Mouse (Mus musculus) left cerebral cortex, adult 8-10 months (tissue): ENCODE data around the gene Cox5a. TPM values are rescaled to one million over a fixed set of nuclear protein-coding genes. Genes with fewer than 3 reads are reported as not detected.

ENCODE experiments used
- DNase-seq, 2 experiments: peaks; one replicate each; pipeline ENCODE4 v3.0.0; 2022; ENCODE audit warnings: low spot score in 2 of 2
- total RNA-seq, 4 experiments: library from RNA; stranded (reverse); gene quantifications; 2 replicates each; pipeline ENCODE4 v1.2.4; 2022

Gene Cox5a
- total RNA-seq, 4 experiments from 2014 or later, result 378 to 411 (median 394) TPM

DNA sequence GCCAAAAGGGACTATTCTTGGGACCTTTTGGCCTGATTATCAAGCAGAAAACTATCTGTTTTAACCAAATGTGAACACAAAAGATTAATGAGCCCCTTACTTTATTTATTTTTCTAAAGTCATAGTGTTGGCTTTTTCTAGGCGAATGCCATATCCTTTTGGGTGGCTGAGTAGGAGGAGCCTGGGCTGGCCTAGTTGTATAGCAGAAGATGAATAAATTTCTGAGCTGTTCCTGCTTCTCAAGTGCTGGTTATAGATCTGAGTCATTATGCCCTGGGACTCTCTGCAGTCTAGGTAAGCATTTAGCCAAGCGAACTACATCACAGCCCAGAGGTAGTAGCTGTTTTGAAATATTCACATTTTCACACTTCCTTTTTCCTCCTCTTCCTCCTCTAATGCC lies 4.4 kb downstream of the Cox5a start:
- DNase-seq, result no peak

DNA sequence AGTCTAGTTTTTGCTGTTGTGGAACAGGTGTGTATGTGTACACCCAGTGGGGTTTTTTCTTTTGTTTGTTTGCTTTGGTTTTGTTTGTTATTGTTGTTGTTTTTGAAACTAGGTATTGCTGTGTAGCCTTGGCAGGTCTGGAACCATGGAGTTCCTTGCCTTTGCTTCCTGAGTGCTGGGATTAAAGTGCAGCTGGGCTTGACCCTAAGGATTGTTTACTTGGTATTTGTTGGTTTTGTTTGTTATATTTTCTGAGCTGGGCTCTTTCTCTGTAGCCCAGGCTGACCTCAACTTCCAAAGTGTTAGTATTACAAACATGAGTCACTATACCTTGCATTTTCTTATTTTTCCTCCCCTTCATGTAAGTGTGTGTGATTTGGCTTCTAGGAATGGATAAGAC lies 5.4 kb downstream of the Cox5a start:
- DNase-seq, result no peak

DNA sequence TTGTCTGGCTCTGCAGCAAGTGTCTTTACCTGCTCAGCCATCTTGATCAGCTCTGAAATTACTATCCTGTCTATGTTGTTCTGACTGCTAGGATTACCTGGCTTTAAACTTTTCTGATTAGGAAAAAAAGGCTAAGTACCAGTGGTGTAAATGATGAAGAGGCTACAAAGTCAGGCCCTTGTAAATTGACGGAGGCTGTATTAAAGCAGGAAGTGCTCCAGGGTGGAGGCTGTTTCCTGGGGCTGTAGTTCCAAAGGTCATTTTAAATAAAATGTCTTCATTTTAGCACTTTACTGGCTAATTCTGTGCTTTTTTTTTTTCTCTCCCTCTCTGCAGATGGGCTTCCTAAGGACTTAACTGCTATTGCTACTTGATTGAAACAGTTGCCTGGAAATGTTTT lies 10.9 kb downstream of the Cox5a start:
- DNase-seq, result no peak

DNA sequence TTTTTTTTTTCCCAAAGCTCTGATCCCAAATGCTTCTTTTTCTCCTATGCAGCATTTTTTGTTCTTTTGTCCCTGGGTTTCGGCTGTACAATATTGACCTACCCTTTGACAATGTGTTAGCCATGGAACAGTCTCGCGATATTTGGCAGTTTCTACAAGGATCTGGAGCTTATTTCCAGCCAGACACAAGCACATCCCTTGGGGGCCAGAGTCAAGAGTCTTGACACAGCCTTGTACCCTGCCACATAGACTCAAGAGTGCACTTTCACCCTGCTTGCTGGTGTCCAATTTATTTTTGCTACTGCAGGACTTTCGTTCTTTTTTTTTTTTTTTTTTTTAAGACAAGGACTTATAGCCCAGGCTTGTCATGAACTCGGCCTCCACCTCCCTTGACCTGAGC lies 15.3 kb downstream of the Cox5a start:
- DNase-seq, result no peak

DNA sequence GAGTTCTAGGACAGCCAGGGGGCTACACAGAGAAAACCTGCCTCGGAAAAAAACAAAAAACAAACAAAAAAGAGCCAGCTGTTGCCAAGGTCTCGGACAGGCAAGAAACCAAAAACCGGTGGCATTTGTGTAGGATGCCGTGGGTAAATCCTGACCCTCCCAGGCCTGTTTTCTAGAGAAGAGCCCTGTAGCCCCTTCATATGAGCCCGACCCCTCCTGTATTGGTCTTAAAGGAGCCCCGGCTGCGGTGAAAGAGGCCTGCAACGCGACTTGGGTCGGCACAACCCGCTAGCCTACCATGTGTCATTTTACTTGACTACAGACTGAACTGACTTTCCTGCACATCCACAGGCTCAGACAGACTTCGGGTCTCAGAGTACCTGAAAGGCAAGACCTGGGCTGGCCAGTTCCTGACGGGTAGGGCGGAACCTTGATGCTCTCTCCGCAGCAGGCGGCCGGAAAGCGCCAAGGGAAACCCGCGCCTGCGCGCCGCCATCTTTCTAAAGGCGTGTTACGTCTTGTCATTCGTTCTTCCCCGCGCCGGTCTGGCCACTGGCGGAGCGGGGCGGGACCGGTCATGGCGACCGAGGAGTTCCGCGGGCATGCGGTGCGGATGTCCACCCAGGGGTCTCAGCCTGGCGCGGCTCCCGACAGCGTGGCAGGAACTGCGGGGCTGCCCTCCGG lies 16.1 kb downstream of the Cox5a start, which contains the start of gene Fam219b:
Fam219b (plus strand) TSS at position 485 of the 684 bp plus-strand sequence.
- DNase-seq, result peak; percentile 82 to 89

DNA sequence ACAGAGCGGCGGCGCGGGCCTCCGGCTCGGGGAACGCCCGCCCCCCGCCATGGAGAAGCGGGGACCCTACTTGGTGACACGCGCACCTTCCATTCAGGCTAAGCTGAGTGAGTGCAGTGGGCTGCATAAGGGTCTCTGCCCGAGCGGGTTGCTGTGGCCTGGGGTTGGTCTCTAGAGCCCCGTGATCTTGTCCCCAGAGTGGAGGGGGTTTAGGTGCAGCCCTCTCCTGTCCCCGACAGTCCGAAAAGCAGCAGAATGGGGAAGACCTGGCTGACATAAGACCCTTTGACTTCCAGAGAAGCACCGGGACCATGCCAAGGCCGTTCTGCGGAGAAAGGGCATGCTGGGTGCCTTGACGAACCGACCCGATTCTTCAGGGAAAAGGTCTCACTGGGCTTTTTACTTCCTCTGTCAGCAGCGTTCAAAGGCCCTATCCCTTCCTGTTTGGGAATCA lies 16.7 kb downstream of the Cox5a start:
- no peak for DNase-seq

DNA sequence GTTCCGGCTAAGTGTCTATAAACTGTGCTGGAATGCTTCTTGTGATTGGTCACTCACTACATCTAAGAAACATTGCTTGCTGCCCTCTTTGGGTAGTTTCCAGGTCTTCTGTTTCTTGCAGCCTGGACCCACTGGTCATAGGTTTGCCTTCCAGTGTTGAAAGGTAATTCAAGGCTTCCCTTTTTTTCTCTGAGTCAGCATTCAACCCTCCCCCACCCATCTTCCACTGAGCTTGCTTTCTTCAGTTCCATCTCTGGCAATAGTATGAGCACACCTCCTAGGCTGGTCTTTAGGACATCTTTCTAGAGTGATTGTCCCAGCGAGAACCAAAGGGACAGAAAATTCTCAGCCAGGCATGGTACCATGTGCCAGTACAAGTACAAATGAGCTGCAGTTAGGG lies 18.5 kb downstream of the Cox5a start:
- no peak for DNase-seq

DNA sequence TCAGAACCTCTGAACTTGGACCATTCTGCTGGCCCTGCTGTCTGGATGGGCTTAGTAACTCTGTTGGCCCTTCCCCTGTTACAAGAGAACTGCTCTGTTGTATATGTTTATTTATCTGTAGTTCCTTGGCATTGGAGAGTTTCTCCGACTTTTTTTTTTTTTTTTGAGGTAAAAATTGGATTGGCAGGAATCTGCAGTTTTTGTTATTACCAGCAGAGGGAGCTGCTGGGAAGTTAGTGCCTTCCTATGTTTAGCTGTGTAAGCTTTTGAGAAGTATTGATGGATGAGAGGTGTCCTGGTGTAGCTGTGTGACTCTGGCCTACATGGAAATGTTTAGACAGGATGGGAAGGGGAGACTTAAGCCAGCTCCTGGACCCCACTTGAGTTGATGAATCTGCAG lies 20.2 kb downstream of the Cox5a start:
- DNase-seq, result no peak

DNA sequence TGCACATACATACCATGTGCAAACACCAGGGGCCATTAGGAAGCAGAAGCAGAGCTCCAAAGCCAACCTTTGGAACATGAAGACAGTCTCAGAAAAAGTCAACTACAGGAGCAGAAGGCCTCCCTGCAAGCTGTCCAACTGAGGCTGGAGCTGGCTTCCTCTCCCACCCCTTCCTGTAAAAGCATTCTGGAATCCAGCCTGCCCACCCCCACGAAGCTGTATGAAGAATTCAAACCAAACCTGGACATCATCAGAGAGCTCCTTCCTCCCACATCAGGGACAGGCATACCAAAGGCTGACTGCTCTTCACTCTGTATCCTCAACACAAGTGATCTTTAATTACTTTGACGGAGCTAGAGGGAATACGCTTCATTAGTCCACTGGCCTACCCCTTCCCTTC lies 22.9 kb downstream of the Cox5a start:
- no peak for DNase-seq

DNA sequence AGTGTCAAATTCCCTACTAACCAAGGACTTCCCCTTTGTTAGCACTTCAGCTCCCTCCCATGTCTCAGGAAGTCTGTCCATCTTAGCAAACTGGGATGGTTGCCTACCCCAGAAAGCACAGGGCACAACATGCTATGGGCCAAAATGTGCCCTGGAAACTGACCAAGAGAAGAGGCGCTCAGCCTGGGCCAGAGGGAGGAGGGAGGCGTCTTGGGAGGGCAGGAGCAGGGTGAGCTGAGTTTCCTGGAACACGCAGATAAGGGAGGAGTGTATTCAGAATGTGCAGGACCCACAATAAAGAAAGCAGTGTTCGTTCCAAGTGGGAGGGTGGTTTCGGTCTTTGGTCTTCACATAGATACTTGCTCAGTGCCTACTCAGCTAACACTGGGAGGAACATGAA lies 26.2 kb downstream of the Cox5a start:
- no peak for DNase-seq

DNA sequence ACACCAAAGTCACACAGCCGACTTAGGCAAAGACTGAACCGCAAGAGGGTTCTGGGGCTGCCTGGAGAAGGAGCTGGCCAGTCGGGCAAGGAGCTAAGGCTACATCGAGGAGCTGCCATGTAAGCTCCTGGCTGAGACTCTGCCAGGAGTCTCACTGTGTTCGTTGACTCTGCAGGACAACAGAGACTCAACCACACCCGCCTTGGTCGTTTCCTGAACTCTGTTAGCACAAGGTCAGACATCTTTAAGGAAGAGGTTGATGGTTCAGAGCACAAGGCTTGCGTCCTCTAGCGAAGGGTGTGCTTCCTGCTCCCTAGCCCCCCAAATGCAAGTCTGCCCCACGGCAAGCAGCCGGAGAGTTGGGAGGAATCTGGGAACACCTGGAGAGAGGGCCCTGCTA lies 26.8 kb downstream of the Cox5a start:
- DNase-seq, result no peak

DNA sequence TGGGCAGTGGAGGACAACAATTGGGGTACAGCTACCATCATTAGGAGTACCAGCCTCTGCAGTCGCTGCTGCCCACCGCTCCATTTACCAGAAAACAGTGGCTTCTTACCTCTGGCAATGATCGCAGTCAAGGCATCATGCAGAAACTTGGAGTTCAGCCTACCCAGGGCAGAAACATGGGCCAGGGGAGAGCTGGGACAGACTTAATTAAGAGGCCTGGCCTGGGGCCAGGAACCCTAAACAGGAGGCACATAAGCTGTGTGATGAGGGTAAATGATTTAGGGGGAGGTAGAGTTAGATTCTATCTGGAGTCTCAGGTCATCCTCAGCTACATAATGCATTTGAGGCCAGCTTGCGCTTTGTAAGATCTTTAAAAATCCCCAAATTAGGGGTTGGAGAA lies 28.1 kb downstream of the Cox5a start:
- no peak for DNase-seq

DNA sequence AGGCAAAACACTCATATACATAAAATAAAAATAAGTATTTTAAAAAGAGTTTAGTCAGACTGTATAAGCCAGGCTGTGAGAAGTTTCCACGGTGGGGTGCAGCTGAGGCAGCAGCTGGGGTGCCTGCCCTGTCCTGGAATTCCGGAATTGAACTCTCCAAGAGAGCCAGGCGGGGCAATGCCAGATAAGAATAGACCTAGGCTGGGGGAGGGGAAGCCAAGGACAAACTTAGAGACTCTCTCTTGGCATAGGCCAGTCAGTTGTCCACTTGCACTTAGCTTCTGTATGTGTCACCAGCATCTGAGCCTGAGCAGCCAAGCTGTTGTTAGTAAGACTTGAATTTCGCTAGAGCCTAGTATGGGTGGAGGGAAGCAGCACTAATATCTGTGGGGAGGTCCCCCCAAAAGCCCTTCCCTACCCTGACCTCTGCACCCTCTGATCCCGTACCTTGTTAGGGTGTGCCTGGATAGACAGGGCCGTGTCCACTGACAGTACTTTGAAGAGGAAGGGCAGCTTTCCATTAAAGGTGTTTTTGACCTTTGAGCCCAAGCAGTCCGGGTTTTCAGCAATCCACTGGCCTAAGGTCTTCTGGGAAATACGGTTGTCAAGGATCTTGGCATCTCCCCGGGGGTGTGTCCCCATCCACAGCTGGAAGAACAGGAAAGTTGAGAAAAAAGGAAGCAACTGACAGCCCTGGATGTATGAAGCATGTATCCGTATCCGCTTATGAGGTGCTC lies 29.2 kb downstream of the Cox5a start:
- DNase-seq, result no peak

DNA sequence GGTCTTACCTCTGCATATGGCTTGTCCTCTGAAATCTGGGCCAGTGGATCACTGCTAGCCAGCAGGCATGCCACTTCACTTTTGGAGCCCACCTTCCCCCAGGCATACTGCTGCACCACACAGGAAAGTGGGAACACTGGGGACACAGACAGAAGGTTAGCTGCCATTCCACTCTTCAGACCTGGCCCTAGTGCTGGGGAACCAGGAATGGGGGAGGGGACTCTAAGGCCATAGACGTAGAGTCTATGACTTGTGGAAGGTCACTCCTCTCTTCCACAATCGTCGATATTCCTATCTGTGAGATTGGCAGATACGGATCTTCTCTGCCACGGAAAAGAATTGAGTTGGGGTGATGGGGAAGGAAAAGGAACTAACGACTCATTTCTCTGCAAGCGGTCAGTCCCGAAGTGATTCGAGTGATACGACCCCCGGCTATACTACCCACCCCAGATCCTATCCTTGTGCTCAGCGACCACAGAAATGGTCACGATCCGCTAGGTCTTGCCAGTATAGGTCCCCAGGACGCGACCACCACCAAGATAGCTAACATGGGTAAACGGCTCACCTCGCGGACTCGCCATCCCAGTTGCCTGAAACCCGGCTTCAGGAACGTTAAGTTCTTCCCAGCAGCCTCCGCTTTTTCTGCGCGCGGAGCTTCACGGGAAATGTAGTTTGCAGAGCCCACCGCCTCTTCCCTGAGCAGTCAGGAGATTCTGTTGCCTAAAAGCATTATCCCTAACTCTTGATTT lies 31.2 kb downstream of the Cox5a start, which contains the start of gene Mpi:
Mpi (minus strand) TSS at position 625 of the 749 bp plus-strand sequence.
- DNase-seq, result peak in 1 of 2 experiments; percentile 69

DNA sequence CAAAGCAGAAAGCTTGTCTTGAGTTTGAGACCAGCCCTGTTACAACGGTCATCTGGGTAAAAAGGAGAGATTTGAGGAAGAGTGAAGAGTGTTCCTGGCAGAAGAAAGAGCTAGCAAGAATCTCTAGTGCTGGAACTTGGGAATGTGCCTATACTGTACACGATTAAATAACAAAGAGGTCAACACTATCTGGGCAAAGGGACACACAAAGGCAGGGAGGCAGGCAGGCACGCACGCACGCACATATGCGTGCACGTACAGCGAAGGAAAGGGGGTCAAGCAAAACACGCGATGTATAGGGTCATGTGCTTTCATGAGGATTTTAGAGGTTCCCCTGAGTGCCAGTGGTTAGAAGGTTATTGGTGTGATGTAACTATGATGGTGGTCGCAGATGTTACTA lies 32.0 kb downstream of the Cox5a start:
- no peak for DNase-seq

DNA sequence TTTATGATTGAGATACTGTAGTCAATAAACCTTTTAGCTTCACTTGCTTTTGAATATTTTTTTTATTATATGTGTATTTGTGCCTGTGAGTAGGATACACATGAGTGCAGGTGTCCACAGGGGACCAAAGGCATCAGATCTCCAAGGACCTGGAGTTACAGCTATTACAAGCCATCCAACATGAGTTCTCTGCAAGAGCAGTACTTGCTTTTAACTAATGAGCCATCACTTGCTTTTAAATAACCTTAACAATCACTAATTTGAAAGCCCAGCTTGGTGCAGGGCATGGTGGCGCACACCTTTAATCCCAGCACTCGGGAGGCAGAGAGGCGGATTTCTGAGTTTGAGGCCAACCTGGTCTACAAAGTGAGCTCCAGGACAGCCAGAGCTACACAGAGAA lies 33.7 kb downstream of the Cox5a start:
- DNase-seq, result no peak

DNA sequence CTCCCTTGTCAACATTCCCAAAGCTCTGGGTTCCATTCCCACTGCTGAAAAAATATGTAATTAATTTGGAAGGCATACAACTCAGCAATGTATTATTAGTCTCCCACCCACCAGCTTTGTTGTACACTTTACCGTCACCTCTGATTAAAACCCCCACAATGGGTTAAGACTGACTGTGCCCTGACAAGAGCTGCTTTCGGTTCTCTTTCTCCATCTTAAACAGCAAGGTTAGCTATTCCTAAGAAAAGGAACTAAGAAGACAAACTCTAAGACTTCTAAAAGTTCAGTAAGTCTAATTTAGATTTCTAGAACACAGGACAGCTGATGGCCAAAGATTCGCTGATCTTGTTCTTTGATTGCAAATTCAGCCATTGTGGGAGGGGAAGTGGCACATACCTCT lies 36.1 kb downstream of the Cox5a start:
- DNase-seq, result no peak

DNA sequence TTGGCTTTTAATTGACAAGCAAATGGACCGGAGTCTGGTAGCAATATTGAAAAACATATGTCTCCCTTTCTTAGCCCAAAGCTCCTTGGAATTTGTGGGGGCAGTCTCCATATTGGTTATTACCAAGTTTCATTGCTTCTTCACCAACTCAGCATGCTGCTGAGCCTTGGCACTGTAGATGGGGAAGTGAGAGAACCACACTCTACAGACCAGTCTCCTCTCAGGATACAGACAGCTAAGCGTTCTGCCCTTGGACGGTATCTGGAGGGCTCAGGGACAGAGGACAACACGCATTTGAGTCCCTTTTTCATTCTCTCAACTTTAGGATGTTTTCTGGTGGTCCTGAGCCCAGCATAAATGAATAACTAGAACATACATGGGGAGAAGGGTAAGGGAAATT lies 37.6 kb downstream of the Cox5a start:
- DNase-seq, result no peak

DNA sequence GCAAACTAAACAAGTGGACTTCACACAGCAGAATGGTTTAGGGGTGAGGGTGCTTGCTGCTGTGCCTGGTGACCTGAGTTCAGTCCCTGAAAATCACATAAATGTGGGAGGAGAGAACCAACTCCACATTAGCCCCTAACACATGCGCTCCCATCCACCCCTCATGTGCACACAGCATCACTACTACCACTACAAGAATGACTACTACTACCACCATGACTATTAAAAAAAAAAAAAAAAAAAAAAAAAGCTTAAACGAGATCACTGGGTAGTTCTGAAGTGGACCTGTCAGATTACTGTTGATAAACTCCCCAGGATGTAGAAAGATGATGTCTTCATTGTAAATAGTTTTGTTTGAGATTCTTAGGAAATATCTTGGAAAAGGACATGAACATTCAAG lies 38.5 kb downstream of the Cox5a start:
- DNase-seq, result no peak

DNA sequence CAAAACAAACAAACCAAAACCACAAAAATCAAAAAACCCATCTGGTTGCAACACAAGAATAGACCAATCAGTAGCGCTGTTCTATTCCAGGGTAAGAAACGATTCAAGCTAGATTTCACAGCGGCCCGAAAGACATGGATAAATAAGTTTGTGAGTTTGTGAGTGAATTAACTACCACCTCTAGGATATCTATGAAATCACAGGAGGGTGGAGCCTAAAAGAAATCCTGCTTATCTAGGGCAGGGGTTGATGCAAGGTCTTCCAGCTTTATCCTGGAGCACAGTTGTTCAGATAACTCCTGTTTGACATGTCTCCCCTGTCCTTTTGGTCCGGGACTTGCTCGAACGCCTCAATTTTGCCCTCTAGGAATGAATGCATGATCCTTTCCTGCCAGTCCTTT lies 39.2 kb downstream of the Cox5a start:
- no peak for DNase-seq

DNA sequence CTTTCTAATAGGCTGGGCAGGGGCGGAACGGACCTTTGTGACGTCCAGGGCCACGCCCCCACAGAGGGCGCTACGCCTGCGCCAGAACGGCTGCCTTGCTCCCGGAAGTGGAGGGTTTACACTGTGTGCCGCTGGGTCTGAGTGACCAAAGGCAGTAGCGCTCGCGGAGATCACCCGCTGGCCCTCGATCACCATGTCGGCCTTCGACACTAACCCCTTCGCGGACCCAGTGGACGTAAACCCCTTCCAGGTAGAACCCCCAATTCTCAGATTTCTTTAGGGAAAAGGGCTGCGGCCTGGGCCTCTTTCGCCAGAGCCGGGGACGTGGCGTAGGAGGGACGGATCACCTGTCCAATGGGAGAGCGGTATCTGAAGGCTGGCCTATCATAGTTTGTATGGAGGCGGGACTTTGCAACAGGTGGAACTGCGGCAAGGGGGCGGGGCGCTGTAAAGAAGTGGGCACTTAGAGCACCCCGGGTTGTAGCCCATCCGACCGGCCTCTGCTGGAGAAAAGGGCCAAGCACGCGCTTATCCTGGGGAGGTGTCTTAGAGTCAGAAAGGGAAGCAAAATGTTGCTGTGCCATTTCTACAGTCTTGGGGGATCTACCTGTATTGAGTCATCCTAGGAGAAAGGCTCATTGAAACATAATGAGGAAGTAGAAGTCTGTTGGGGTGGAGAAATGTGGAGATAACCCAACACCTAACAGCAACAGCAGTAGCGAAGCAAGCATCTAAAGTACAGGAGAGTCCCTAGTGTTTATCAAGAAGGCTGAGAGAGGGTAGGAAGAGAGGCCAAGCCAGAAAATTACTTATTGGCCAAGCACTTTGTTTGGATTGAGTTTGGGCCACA lies 40.0 kb downstream of the Cox5a start, which contains the start of gene Scamp2:
Scamp2 (plus strand) TSS at position 83 of the 850 bp plus-strand sequence.
- peak; percentile 91 to 94 for DNase-seq
